Mouse (Mus musculus): ENCODE data around the gene Zfp281.

Zfp281 gene

DNA sequence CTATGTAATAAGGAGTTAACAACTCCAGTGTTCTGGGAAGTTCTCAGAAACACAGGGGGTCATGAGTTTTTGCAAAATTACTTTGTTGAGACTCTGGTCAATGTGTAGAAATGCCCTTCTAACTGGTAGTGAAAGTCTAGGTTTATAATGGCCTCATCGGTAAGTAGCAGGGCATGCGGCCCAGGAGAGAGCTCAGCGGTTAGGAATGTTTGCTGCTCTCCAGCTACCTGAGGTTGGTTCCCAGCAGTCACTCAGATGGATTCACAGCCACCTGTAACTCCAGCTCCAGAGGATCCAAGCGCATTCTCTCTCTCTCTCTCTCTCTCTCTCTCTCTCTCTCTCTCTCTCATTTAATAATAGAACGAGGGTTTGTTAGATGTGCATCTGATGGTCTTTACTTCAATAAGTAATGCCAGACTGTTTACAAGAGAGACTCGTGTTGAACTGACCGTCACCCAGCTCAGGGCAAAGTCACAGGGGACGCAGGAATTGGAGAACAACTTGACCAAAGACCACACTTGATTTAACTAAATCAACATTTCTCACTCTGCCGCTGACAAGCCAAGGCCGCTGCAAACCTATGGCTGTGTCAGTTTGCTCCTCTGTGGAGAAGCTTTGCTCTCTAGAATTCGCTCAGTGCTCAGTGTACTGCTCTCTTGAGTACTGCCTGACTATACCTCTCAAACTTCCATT is 9.8 kb upstream of the Zfp281 start:
- DNase-seq = no peak

DNA sequence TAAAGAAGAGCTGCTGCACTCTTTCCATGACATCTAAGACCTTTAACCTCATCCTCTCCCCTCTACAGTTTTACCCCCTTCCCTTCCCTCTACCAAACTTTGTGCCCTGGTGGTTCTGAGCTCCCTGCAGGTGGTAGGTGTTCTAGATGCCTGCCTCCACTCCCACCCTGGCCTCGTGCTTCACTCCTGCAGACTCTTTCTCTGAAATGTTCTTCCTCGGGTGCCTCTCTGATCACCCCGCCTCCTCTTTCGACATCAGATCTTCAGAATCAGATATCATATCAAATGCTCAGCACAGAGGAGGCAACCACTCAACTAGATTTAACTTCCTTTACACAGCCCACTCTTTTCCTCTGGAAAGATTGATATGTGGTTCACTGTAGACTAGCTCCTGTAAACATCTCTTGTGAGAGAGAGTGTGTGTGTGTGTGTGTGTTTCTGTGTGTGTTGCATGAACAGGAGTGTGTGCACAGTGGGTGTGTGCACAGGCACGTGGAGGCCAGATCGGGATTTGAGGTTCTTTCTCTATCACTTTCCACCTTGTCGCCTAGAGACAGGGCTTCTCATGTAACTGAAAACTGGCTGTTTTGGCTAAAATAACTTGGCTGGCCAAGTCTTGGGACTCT is 7.4 kb upstream of the Zfp281 start:
- no peak for DNase-seq

DNA sequence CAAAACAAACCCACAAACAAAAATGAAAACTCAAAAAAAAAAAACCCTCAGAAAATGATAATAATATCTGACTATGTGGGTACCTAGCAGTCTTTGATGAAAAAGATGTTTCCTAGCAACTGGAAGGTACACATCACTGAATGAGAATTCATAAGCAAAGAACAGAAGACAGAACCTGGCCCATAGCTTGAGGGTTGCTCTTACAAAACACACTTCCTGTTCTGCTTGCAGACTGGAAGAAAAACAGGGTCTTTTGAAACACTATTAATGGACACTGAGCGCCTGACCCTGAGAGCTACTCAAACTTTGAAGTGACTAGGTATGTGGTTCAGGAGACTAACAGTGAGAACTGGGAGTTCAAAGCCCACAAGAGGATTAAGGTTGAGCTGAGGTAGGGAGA is 6.1 kb upstream of the Zfp281 start:
- DNase-seq = no peak

DNA sequence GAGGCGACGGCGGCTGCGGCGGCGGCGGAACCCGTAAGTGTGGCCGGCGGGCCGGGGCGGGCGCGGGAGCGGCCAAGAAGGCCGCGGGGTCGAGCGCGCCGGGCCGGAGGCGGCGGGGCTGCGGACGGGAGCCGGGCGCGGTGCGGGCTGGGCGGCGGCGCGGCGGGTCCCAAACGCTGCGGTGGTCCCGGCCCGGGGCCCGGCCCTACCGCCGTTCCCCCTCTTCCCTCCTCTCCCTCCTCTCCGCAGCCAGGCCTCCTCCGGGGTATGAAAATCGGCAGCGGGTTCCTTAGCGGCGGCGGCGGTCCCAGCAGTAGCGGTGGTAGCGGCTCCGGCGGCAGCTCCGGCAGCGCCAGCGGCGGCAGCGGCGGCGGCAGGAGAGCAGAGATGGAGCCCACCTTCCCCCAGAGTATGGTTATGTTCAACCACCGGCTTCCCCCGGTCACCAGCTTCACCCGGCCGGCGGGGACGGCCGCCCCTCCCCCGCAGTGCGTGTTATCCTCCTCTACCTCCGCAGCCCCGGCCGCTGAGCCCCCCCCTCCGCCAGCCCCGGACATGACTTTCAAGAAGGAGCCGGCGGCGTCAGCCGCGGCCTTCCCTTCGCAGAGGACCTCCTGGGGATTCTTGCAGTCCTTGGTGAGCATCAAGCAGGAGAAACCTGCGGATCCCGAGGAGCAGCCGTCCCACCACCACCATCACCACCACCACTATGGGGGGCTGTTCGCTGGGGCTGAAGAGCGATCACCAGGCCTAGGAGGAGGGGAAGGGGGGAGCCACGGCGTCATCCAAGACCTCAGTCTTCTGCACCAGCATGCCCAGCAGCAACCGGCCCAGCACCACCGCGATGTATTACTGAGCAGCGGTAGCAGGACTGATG is 556 bp downstream of the Zfp281 start:
- peak; percentile 44 for DNase-seq

DNA sequence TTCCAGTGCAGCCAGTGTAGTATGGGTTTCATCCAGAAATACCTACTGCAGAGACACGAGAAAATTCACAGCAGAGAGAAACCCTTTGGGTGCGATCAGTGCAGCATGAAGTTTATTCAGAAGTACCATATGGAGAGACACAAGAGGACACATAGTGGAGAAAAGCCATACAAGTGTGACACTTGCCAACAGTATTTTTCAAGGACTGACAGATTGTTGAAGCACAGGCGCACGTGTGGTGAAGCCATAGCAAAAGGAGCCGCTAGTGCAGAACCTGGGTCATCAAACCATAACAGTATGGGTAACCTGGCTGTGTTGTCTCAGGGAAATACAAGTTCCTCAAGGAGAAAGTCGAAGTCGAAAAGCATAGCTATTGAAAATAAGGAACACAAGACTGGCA is 1.4 kb downstream of the Zfp281 start:
- DNase-seq = no peak

DNA sequence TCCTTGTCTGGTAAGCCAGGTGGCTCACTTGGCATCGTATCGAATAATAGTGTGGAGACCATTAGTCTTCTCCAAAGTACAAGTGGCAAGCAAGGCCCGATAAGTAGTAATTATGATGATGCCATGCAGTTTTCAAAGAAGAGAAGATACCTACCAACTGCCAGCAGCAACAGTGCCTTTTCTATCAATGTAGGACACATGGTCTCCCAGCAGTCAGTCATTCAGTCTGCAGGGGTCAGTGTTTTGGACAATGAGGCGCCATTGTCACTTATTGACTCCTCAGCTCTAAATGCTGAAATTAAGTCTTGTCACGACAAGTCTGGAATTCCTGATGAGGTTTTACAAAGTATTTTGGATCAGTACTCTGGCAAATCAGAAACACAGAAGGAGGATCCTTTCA is 2.1 kb downstream of the Zfp281 start:
- DNase-seq = no peak

DNA sequence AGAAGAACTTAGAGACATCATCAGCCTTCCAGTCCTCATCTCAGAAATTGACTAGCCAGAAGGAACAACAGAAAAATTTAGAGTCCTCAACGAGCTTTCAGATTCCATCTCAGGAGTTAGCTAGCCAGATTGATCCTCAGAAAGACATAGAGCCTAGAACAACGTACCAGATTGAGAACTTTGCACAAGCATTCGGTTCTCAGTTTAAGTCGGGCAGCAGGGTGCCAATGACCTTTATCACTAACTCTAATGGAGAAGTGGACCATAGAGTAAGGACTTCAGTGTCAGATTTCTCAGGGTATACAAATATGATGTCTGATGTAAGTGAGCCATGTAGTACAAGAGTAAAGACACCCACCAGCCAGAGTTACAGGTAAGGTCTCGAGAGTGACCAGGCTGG is 2.9 kb downstream of the Zfp281 start:
- DNase-seq = no peak

DNA sequence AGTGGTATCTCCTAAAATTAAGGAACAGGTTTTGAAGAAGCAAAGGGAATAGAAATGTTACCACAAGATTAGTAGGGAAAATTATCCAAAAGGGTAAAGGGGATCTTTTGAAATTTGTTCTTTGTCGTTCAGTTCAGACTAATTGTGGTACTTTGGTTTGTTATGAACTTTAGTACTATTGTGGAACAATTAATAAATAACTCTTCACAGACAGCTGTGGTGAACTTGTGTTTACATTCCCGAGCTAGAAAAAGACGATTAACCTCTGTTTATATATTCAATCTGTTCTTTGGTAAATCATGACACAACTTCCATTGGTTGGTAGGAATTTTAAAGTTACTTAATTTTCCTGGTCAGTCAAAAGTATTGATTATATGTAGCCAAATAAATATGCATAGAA is 8.2 kb downstream of the Zfp281 start:
- no peak for DNase-seq

DNA sequence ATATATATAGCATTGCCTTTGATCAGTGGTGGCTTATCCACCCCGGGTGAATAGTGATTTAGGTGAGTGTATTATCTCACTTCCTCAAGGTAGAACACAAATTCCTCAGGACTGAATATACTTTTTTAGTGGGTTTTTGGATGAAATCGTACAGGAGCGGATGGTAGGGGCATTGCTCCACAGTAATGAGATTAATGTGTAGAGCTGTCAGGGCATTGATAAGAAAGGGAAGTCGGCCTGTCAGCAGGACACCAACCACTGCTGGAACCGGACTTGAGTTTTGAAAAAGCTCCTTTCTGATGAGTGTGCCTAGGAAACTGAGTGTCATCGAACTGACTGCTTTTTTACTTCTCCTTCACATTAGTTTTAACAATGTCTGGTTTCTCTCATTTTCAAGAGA is 10.9 kb downstream of the Zfp281 start:
- no peak for DNase-seq

DNA sequence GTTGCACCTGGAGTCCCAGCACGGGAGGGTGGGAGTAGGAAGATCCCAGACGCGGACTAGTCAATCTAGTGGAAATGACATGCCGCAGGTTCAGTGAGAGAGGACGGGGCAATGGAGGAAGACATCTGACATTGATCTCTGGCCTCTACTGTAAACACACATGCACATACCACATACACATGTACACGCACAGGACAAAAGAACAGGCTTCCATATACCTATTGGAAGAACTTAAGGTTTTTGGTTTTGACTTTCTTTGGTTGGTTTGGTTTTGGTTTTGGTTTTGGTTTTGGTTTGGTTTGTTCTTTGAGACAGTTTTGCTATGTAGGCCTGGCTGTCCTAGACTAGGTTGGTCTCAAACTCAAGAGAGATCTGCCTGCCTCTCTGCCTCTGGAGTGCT is 12.2 kb downstream of the Zfp281 start:
- no peak for DNase-seq

DNA sequence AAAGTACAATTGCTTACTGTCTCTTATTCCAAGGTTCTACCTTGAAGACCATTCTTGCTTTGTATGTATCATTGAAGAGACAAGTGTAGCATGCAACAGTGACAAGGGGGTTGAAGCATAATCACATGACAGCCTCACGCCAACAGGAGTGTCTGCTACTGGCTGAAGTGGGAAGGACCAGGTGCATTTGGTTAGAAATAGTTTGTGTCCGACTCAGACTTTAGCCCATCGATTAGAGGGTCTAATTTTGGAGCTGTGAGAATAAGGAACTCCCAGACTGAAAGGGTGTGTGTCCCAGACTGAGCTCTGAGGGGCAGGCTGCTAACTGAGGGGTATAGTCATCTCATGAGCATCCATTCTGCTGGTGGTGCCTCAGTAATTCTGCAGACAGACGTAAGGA is 13.0 kb downstream of the Zfp281 start:
- no peak for DNase-seq

DNA sequence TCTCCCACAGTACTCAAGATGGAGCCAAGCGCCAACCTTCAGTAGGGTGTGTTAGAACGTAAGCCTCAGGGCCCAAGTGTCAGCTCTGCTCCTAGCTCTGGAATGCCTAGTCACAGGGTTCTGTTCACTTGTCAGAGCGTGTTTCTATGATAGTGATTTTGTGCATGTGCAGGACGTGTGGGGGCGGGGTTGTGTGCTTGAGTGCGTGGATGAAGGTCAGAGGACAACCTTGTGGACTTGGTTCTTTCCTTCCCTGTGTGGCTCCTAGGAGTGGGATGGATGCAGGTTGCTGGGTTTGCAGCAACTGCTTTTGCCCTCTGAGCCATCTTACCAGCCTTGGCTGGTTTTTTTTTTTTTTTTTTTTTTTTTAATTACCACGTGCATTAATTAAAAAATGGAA is 13.5 kb downstream of the Zfp281 start:
- no peak for DNase-seq

DNA sequence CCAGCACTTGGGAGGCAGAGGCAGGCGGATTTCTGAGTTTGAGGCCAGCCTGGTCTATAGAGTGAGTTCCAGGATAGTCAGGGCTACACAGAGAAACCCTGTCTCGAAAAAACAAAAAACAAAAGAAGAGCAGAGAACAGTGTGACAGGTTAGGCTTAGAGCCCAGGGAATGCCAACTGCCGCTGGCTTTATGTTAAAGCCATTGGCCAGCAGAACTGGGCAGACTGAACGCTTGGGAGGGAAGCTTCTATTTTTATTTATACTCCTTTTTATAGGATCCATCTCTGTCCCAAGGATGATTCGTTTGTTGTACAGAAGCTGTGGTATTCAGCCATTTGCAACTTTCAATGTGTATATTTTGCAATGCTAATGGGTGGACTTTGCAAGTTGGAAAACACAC is 14.0 kb downstream of the Zfp281 start:
- no peak for DNase-seq

DNA sequence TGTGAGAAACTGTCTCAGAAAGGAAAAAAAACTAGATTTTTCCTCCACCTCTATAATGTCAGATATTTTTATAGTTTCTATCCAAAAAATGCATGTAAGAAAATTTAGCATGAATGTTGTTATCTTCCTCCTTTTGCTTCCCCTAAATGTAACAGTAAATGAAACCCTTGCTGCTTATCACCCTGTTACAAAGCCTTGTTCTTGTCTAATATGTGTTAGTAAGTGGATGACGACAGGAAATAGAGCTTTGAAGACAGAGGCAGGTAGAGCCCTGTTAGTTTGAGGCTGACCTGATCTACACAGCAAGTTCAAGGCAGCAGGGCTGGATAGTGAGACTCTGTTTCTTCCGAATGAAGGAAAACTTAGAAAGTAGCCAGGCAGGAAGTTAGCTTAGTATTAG is 14.5 kb downstream of the Zfp281 start:
- no peak for DNase-seq

DNA sequence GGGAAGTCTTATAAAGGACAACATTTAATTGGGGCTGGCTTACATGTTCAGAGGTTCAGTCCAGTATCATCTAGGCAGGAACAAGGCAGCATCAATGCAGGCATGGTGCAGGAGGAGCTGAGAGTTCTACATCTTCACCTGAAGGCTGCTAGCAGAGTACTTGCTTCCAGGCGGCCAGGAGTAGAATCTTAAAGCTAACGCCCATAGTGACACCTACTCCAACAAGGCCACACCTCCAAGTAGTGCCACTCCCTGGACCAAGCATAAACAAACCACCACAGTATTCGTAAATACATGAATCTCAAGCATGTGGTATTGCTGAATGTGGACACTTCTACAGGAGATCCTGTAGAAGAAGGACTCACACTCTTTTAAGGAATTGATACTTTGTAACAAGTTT is 18.0 kb downstream of the Zfp281 start:
- no peak for DNase-seq

DNA sequence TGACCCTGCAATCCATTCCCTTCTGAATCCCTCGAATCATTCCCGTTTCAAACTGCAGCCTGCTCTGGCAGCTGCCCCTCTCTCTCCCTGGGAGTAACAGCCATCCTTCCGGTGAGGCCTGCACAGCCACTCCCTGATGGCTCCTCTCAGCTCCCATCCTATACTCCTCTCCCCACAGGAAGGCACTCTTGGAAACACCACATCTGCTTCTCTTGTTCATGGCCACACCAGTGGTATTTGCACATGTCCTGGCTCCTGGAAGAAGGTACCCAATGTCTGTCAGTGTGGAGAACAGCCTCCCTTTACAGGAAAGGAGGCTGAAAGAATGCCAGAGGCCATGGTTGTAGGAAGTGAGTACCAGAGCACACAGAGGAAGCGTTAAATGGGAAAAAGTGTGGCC is 19.8 kb downstream of the Zfp281 start:
- DNase-seq = no peak

DNA sequence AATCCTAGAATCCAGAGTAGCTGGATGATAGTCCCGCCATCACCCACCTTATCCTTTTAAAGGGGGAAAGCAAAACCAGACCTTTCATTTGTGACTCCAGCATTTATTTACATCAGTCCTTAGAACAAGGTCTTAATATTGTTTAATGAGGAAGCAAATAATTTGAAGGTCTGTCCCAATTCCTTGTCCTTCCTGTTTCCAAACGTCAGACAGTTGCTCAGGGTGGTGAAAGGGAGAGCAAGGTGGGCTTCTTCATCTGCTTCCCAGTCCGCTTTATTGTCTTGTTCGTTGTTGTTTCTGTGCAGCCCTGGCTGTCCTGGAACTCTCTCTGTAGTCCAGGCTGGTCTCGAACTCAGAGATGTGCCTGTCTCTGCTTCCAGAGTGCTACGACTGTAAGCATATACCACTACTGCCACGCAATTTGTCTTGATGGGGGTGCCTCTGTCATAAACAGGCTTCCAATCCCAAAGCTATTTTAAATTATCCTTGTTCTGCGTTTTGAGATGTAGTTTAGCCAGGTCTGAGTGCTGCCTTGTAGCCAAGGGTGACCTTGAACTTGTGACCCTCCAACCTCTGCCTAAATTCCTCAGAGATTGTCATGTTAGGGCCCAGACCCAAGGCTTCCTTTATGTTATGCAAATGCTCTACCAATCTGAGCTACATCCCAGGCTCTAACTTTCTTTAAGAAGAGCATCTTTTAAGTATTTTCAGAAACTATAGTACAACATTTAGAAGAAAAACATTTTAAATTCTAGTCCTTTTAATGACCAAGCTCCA is 21.3 kb downstream of the Zfp281 start:
- DNase-seq = no peak

DNA sequence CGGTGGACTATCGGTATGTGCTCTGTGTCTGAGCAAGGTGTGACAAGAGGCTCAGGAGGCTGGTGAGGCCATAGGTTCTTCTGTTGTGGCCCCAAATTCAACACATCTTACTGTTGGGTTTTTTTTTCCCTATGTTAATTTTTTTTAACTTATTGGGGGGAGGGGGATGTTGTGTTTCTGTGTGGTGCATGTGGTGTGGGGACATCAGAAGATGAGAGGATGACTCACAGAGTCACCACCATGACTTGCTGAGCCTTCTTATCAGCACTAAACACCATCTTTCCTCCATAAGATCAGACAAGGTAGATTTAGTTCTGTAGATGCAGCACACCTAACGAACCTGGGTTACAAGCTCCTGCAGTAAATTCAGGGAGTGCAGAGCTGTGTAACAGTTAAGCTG is 27.4 kb downstream of the Zfp281 start:
- DNase-seq = no peak

DNA sequence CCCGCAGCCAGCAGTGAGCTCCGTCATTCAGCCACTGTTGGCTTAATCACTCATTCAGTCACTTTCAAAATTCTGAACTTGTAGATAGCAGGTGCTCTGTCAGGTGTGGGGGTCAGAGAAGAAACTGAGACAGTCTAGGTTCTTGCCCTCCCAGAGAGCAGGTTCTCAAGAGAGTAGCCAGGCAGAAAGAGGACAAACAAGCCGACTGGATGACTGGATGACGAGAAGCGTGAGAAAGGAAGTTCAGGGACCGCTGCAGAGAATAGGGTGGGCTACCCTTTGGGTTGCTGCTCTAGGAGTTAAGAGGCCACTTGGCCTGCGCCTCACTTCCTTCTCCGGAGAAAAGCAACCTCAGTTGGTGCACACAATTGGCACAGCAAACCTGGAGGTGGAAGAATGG is 28.8 kb downstream of the Zfp281 start:
- DNase-seq = no peak

DNA sequence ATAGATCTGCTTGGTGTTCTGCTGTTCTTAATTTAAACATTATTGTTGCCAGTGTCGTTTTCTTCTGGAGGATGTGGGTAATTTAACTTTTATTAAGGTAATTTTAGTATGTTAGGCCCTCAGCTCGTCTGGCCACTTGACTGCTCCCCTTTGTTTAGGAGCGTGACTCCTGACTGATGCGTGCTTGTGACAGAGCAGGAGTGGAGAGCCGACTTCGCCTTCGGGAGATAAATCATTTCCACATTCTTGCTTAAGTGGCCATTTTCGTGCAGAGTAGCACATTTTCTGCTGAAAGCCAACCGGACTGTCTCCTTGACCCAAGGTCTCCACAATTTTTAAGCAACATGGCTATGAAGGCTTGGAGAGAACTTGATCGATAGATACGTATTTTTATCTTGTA is 29.7 kb downstream of the Zfp281 start:
- DNase-seq = no peak

DNA sequence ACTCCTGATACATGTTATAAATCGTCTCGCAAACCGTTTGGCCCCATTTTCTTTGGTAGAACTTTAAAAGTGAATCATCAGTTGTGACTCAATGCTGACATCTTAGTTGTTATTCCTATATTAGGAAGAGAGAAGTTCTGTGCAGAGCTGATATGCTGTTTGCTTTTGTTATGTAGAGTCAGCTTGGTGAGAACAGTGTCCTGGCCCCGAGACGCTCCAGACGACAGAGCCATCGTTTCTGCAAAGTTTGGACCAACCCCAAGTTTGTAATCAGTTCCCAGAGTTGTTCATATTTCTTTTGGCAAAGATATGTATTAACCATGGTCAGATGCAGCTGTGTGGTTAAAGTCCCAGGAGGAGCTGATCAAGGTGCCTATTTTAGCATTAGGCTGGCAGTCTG is 31.9 kb downstream of the Zfp281 start:
- no peak for DNase-seq

DNA sequence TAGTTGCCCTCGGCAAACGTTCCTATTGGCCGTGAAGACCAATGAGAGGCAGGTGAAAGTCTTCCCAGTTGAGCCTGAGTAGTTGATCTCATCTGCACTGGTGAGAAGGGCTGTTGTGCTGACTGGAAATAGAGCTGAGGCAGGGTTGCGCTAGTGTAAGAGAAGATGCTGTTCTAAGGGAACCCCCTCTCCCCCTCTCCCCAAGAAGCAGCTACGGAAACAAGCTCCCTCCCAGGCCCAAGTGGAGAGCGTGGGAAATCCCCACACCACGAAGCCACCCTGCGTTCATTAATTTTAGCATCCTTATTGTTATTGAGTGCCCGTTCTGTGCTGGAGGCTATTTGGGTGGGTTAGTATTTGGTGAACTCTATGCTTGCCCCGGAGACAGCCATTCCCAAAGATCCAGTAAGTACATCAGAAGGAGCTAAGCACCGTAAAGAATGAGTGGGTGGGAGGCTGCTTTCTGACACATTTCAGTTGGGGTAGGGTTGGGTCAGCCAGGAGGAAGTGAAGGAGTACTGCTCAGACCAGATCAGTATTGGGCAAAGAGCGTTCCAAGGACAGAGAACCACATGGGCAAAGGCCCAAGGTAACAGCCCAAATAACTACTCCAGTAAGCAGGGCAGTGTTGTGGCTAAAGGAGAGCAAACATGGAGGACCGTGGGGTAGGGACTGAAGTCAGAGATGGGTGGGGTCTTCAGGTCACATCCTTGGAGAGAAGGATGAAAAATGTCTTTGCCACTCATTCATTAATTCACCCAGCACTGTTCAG is 33.9 kb downstream of the Zfp281 start:
- DNase-seq = no peak

DNA sequence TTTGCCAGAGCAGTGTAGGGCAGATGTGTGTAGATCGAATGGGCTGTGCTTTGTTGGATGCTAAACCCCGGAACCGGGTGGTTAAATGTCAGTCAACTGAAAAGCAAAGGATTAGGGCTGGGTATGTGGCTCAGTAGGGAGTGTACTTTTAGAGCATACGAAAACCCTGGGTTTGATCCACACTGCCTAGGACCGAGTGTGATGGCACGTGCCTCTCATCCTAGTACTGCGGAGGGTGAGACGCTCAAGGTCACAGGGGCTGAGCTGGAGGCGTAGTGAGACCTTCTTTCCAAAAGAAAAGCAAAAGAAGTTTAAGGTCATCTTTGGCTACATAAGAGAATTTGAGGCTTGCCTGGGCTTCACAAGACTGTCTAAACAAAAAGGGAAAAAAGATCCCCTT is 34.6 kb downstream of the Zfp281 start:
- no peak for DNase-seq

Data from lung, postnatal 36 days (tissue).